Mouse (Mus musculus) heart, postnatal 0 days (tissue): ENCODE results near the gene Igsf9.

Experiments used
- CTCF ChIP-seq: IDR thresholded peaks from 2 replicates; pipeline ENCODE4 v1.5.1; 2016; ENCODE audit warnings: antibody characterized with exemption, control low read depth, low read depth
- EP300 ChIP-seq: IDR thresholded peaks from 2 replicates; pipeline ENCODE4 v1.6.1; 2016; ENCODE audit warnings: antibody characterized with exemption, low read depth

- peak; percentile 96 for TF ChIP-seq CTCF
- TF ChIP-seq EP300, result no peak
These were observed 8.7 kb downstream of the Igsf9 start for GRCm38 (mm10) chr1:172490261-172490661.
